Mouse (Mus musculus): ENCODE measurements at regions not wholly inside any gene's neighbourhood (a gene's known extent, or its start where the extent isn't known, plus 50 kb on each side); places are given as distances from the start of the nearest gene placed in this dataset.

- peak; percentile 82 for DNase-seq (ENCODE audit: low read depth, low spot score)
Measured at GRCm38 (mm10) chr13:63627184-63627893, 53.9 kb upstream of the Ptch1 start.

- DNase-seq (ENCODE audit: low read depth, low spot score) = no peak
Measured at GRCm38 (mm10) chr13:63627894-63628287, 54.5 kb upstream of the Ptch1 start.

GRCm38 (mm10) chr13:63631771-63632347 is 58.5 kb upstream of the Ptch1 start:
- no peak for DNase-seq (ENCODE audit: low read depth, low spot score)

GRCm38 (mm10) chr13:63634294-63634693 is 60.9 kb upstream of the Ptch1 start:
- no peak for DNase-seq (ENCODE audit: low read depth, low spot score)

GRCm38 (mm10) chr13:63641649-63642226 is 68.3 kb upstream of the Ptch1 start:
- no peak for DNase-seq (ENCODE audit: low read depth, low spot score)

- DNase-seq (ENCODE audit: low read depth, low spot score) = peak; percentile 69
Measured at GRCm38 (mm10) chr13:63642617-63643016, 69.2 kb upstream of the Ptch1 start.

GRCm38 (mm10) chr13:63643394-63643793 is 70.0 kb upstream of the Ptch1 start:
- no peak for DNase-seq (ENCODE audit: low read depth, low spot score)

- DNase-seq (ENCODE audit: low read depth, low spot score) = no peak
Measured at GRCm38 (mm10) chr13:63644308-63644707, 70.9 kb upstream of the Ptch1 start.

- no peak for DNase-seq (ENCODE audit: low read depth, low spot score)
Measured at GRCm38 (mm10) chr13:63649058-63649647, 75.8 kb upstream of the Ptch1 start.

- DNase-seq (ENCODE audit: low read depth, low spot score) = no peak
Measured at GRCm38 (mm10) chr13:63654514-63654913, 81.1 kb upstream of the Ptch1 start.

- DNase-seq (ENCODE audit: low read depth, low spot score) = no peak
Measured at GRCm38 (mm10) chr13:63657115-63657514, 83.7 kb upstream of the Ptch1 start.

- DNase-seq (ENCODE audit: low read depth, low spot score) = no peak
Measured at GRCm38 (mm10) chr13:63659412-63659811, 86.0 kb upstream of the Ptch1 start.

- no peak for DNase-seq (ENCODE audit: low read depth, low spot score)
Measured at GRCm38 (mm10) chr13:63660431-63660830, 87.0 kb upstream of the Ptch1 start.

- DNase-seq (ENCODE audit: low read depth, low spot score) = no peak
Measured at GRCm38 (mm10) chr13:63668576-63668975, 95.2 kb upstream of the Ptch1 start.

GRCm38 (mm10) chr13:63669031-63669430 is 95.6 kb upstream of the Ptch1 start:
- no peak for DNase-seq (ENCODE audit: low read depth, low spot score)

- DNase-seq (ENCODE audit: low read depth, low spot score) = no peak
Measured at GRCm38 (mm10) chr13:63672425-63672824, 99.0 kb upstream of the Ptch1 start.

- no peak for DNase-seq (ENCODE audit: low read depth, low spot score)
Measured at GRCm38 (mm10) chr13:63677696-63678095, 104.3 kb upstream of the Ptch1 start.

GRCm38 (mm10) chr13:63678265-63679260 is 105.2 kb upstream of the Ptch1 start:
- no peak for DNase-seq (ENCODE audit: low read depth, low spot score)

- DNase-seq (ENCODE audit: low read depth, low spot score) = no peak
Measured at GRCm38 (mm10) chr13:63682341-63682740, 108.9 kb upstream of the Ptch1 start.

- no peak for DNase-seq (ENCODE audit: low read depth, low spot score)
Measured at GRCm38 (mm10) chr13:63691974-63692373, 118.6 kb upstream of the Ptch1 start.

- no peak for DNase-seq (ENCODE audit: low read depth, low spot score)
Measured at GRCm38 (mm10) chr13:63693636-63694035, 120.2 kb upstream of the Ptch1 start.

Measured in forelimb bud, embryonic 11.5 days (tissue).